Mouse (Mus musculus) leukemia stem cell, adult 10-12 weeks (primary cell): ENCODE measurements around the gene Tie1. TPM values are rescaled to one million over a fixed set of nuclear protein-coding genes. Genes with fewer than 3 reads are reported as not detected.

Experiments used
- polyA plus RNA-seq: library from polyadenylated mRNA; stranded (reverse); fragments of >175 nt; gene quantifications from 2 replicates; pipeline ENCODE4 v1.2.3, GENCODE M21; 2012; ENCODE audit warnings: low replicate concordance

Gene Tie1
- polyA plus RNA-seq, result 2.2 and 6.8 TPM in 2 replicates

DNA sequence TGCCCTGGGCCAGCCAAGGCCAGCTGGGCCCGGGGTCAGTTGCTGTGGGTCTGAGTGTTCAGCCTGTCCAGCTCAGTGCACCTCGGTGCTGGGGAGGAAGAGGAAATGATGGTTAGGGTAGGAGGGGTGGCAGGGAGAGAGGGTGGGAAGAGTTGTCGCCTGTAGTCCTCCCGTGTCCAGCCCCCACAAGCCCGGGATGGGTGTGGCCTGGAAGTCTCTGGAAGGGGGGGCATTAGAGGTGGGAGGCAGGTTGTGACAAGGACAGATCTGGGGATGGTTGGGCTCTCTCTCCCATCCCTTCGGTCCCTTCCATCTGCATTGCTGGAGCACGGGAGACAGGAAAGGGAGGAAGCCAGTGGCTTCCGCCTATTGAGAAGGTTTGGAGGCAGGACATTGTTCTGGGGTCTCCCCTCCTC lies at the start of gene Tie1:
Tie1 (minus strand) TSS at position 345 of the 416 bp plus-strand sequence.

DNA sequence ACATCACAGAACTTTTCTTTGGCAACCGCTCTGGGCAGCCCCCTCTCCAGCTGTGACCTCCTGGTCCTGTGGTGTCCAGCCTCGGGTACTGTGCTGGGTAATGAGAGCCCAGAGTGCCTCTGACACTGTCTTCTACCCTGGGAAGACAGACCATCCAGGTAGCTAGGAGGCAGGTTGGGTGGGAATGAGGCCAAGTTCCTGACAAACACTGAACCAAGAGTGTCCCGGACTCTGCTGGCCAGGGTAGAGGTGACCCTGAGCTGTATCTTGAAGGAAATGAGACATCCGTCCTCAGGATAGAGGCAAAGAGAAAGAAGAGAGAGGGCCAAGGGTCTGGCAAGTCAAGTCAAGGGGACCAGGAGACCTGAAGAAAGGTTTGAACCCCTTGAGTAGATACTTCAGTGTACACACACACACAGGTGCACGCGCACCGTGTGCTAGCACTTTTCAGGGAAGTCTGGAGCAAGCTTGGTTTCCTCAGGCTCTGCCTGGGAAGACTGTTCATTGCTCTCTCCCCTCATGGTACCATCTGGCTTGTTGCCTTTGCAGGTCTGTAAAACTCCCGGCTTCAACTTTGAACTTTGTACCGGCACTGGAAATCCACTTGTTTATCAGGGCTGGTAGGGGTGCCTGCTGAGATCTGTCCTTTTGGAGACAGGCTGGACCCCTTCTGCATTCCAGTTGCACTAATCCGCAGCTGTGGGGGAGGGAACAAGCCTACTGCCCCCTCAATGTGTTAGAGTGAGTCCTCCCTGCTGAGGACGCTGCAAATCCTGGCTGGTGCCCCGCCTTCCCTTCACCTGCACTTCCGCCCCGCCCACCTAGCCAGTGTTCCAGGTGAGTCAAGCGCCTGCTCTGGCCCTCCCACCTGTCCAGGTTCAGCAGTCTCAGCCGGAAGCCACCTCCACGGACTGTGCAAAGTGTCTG lies 36.8 kb upstream of the Tie1 start, which contains the start of gene 2610528J11Rik:
2610528J11Rik (plus strand) TSS at position 592 of the 927 bp plus-strand sequence.

DNA sequence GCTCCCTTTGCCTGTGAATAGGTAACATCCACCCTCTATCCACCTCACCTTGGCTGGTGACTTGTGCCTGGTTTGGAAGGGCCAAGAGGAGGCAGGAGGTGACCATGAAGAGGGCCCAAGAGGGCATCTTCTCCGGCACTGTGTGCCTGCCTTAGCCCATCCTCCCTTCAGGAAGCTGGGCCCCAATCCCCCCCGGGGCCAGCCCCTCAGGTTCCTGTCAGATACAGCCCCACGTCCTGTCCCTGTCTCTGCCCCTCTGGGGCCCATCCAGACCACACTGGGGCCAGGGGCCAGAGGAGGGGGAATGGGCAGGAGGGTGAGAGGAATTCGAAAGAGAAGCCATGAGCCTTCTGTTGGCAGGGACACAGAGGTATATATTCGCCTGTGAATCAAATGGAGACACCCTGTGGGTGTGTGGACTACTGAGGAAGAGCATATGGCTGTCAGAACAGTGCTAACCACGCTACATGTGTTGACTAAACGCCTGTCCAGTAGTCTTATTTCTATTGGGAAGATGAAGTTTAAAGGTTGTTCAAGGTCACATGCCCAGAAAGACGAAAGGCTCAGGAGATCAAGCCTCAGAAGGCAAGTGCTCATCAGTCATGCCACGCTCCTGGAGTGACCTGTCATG lies 32.4 kb downstream of the Tie1 start, which contains the start of gene Mpl:
Mpl (minus strand) TSS at position 169 of the 631 bp plus-strand sequence.

DNA sequence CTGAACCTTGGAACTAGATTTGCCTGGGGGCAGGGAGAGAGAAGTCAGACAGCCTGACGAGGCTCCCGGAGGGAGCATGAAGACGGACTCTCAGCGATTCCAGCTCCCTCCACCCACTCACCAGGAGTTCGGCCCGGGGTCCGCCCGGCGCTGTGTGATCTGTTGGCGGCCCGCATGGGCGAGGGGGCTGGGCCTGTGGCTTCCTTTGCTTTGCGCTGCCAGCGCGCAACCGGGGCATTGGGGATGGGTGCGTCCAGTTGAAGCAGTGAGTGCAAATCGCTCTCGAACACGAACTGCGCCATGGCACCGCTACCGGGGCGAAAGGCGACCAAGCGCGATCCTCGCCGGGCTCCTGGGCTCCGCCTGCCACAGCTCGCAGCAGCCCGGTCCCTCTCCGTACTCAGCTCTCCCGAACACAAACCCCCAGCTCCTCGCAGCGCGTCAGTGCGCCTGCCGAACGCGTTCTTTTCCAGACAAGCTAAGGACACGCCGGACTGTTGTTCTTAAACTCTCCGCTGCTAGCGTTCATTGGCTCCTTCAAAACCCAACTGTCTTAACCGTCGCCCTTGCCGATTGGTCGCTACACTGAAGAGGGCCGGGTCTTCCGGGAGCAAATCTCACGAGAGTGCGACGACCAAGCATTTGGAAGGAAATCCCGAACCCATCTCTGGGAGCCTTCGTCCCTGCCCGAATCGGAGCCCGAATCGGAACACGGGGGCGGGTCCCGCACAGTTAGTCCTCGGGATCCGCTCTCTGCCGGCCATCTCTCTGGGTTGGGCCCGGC lies 52.8 kb downstream of the Tie1 start, which contains the start of gene Cdc20:
Cdc20 (minus strand) TSS at position 533 of the 784 bp plus-strand sequence.

DNA sequence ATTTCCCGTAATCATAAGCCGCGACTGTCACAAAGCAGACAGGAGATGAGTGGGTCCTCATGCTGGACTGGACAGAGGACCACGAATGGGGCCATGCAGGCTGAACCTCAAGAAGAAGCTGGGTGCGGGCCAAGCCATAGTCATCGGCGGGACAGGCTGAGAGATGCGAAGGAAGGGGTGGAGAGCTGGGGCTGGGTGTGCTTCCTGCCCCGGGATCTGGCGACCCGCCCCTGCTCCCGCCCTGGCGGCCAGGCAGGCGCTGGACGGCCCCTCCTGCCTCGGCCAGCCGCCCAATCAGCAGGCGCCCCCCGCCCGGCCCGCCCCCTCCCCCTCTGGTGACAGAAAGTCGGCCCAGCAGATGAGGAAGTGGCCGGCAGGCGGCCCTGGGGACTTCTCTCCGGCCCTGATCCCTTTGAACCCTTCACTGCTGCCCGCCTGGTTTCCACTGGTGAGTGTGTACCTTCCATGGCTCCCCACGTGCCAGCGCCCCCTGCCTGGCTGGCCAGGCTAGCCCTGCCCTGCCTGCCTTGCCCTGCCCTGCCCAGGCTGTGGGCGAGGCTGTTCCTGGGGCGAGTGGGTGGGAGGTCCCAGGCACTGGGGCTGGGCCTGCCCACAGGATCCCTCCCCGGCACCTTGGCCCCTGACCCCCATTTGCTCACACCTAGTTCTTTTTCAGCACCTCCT lies 62.0 kb downstream of the Tie1 start, which contains the start of gene Elovl1:
Elovl1 (plus strand) TSS at position 326 of the 684 bp plus-strand sequence.

Other genes starting within 250 kb of the Tie1 start
- gene Ptprf, start 198.7 kb downstream of the Tie1 start, polyA plus RNA-seq, result 0.97 and 1.3 TPM in 2 replicates
- gene Szt2, start 80.8 kb downstream of the Tie1 start, polyA plus RNA-seq, result 75.1 and 207 TPM in 2 replicates
- gene Med8, start 80.7 kb downstream of the Tie1 start, polyA plus RNA-seq, result 4.6 and 21.7 TPM in 2 replicates
- 188 and 308 TPM in 2 replicates for gene Elovl1, start 62.0 kb downstream of the Tie1 start, polyA plus RNA-seq
- 174 and 305 TPM in 2 replicates for gene Cdc20, start 52.7 kb downstream of the Tie1 start, polyA plus RNA-seq
- 0.49 and 1.2 TPM in 2 replicates for gene Mpl, start 32.5 kb downstream of the Tie1 start, polyA plus RNA-seq
- not detected in 2 replicates for gene 2610528J11Rik, start 36.9 kb upstream of the Tie1 start, polyA plus RNA-seq
- gene Tmem125, start 54.0 kb upstream of the Tie1 start, polyA plus RNA-seq, result not detected in 2 replicates
- gene Cfap57, start 130.7 kb upstream of the Tie1 start, polyA plus RNA-seq, result not detected in 2 replicates
- gene Ebna1bp2, start 130.7 kb upstream of the Tie1 start, polyA plus RNA-seq, result 4.3 and 10.8 TPM in 2 replicates
- gene Olfr62, start 168.9 kb upstream of the Tie1 start, polyA plus RNA-seq, result not detected in 2 replicates
- gene Olfr1342, start 202.7 kb upstream of the Tie1 start, polyA plus RNA-seq, result not detected in 2 replicates
- not detected in 2 replicates for gene Olfr1341, start 213.5 kb upstream of the Tie1 start, polyA plus RNA-seq
- gene Olfr1340, start 230.1 kb upstream of the Tie1 start, polyA plus RNA-seq, result not detected in 2 replicates
- not detected in 2 replicates for gene Olfr1339, start 242.1 kb upstream of the Tie1 start, polyA plus RNA-seq